Mouse (Mus musculus) ES-E14 (cell line): ENCODE measurements around the gene Trove2. TPM values are rescaled to one million over a fixed set of nuclear protein-coding genes. Genes with fewer than 3 reads are reported as not detected.

Experiments
- DNase-seq: peaks from one replicate; pipeline ENCODE4 v3.0.0-alpha.2; 2013; ENCODE audit warnings: low read depth, low spot score
- H3K27ac ChIP-seq: 2 replicates; pipeline ENCODE4 v1.5.1; 2012; ENCODE audit warnings: low read depth, mild to moderate bottlenecking, low read length, moderate library complexity, mixed read lengths; ENCODE audit not compliant: poor library complexity, insufficient read depth, severe bottlenecking
- H3K36me3 ChIP-seq: 2 replicates; pipeline ENCODE4 v1.6.1; 2012; ENCODE audit warnings: mild to moderate bottlenecking, low read length, moderate library complexity, mixed read lengths; ENCODE audit not compliant: control insufficient read depth, poor library complexity, insufficient read depth, severe bottlenecking
- H3K4me1 ChIP-seq, 2 experiments: fragments of 150-350 bp in 1 of 2; sonication (generic) in 1 of 2; 2 replicates each; pipeline ENCODE4 v1.6.1; 2012; ENCODE audit warnings: low read length in 2 of 2, mild to moderate bottlenecking in 1 of 2, mixed read lengths in 1 of 2; ENCODE audit not compliant: control insufficient read depth in 2 of 2, insufficient read depth in 2 of 2, poor library complexity in 1 of 2
- H3K4me3 ChIP-seq, 2 experiments: fragments of 150-350 bp in 1 of 2; sonication (generic) in 1 of 2; 2 replicates each; pipeline ENCODE4 v1.5.1; 2012; ENCODE audit warnings: low read length in 2 of 2, low read depth in 1 of 2, mild to moderate bottlenecking in 1 of 2, mixed read lengths in 1 of 2; ENCODE audit not compliant: insufficient read depth in 1 of 2, poor library complexity in 1 of 2, severe bottlenecking in 1 of 2
- H3K9ac ChIP-seq: 2 replicates; pipeline ENCODE4 v1.6.1; 2012; ENCODE audit warnings: low read depth, mild to moderate bottlenecking, low read length, mixed read lengths; ENCODE audit not compliant: poor library complexity, insufficient read depth, severe bottlenecking
- H3K9me3 ChIP-seq: fragments of 150-350 bp; sonication (generic); 2 replicates; pipeline ENCODE4 v1.6.1; 2012; ENCODE audit warnings: low read depth, mild to moderate bottlenecking, low read length; ENCODE audit not compliant: control insufficient read depth, insufficient read depth
- CHD2 ChIP-seq: IDR thresholded peaks from 2 replicates; pipeline ENCODE4 v1.6.1; 2014; ENCODE audit warnings: mild to moderate bottlenecking, low read depth, low read length, inconsistent platforms
- HCFC1 ChIP-seq: IDR thresholded peaks from 2 replicates; pipeline ENCODE4 v1.6.1; 2012; ENCODE audit warnings: low read length, inconsistent platforms, borderline replicate concordance; ENCODE audit not compliant: insufficient read depth
- MAFK ChIP-seq: IDR thresholded peaks from 2 replicates; pipeline ENCODE4 v1.6.1; 2014; ENCODE audit warnings: mild to moderate bottlenecking, low read depth, low read length, inconsistent platforms; ENCODE audit not compliant: insufficient read depth
- ZC3H11A ChIP-seq: IDR thresholded peaks from 2 replicates; pipeline ENCODE4 v1.6.1; 2012; ENCODE audit warnings: low read depth, mild to moderate bottlenecking, inconsistent platforms, low read length, borderline replicate concordance
- ZNF384 ChIP-seq: IDR thresholded peaks from 2 replicates; pipeline ENCODE4 v1.6.1; 2012; ENCODE audit warnings: low read depth, low read length, inconsistent platforms
- in situ Hi-C, 2 experiments: fragments of 600-800 bp; cut with MboI; formaldehyde crosslinking; loops; one replicate each; pipeline ENCODE4 v1.15.1; 2025; ENCODE audit warnings: low sequenced_read_pairs in 2 of 2, inconsistent platforms in 1 of 2; ENCODE audit not compliant: unreplicated experiment in 2 of 2
- total RNA-seq: library from RNA; depleted of rRNA; stranded (reverse); fragments of 300-350 nt; gene quantifications from 2 replicates; pipeline ENCODE4 v1.2.3, GENCODE M21; 2012

Gene Trove2
- total RNA-seq, 1 experiment, result 16.8 TPM

- TF ChIP-seq ZNF384 (no peak), CHD2 (no peak), HCFC1 (no peak), MAFK (no peak), ZC3H11A (no peak)
- no peak for DNase-seq
- in situ Hi-C loops, result no loop called here
Observed at GRCm38 (mm10) chr1:143773909-143774308, 3.0 kb downstream of the Trove2 start.

GRCm38 (mm10) chr1:143773082-143773481 lies 3.8 kb downstream of the Trove2 start:
- Histone ChIP-seq H3K9ac (no peak overlapping the region), H3K36me3 (peaks cover 3% of the 10 kb centered on the region; the same call in 1 of the 2 replicates), H3K9me3 (no peaks in the 10 kb centered on the region), H3K4me1 (peaks cover 2 to 4% of the 10 kb centered on the region in 2 experiments; a peak in 3 of 4 replicates), H3K27ac (no peak overlapping the region), H3K4me3 (no peak overlapping the region)
- in situ Hi-C loops, result no loop called here
- TF ChIP-seq HCFC1 (no peak), CHD2 (no peak), ZC3H11A (no peak), MAFK (no peak), ZNF384 (no peak)
- no peak for DNase-seq

More at GRCm38 (mm10) chr1:143773909-143774308, 3.0 kb downstream of the Trove2 start:
- H3K4me3 ChIP-seq, result no peak overlapping the region
- H3K27ac ChIP-seq, result no peak overlapping the region
- H3K9me3 ChIP-seq, result no peaks in the 10 kb centered on the region
- peaks cover 3% of the 10 kb centered on the region; the same call in 1 of the 2 replicates for H3K36me3 ChIP-seq
- peaks cover 2 to 6% of the 10 kb centered on the region in 2 experiments; a peak in 3 of 4 replicates for H3K4me1 ChIP-seq
- H3K9ac ChIP-seq, result no peak overlapping the region

- in situ Hi-C loops, result no loop called here
- no peak overlapping the region for H3K27ac ChIP-seq
- DNase-seq, result no peak
- H3K36me3 ChIP-seq, result peaks cover 6% of the 10 kb centered on the region
- peaks cover 2 to 4% of the 10 kb centered on the region in 2 experiments; a peak in 3 of 4 replicates for H3K4me1 ChIP-seq
- no peaks in the 10 kb centered on the region for H3K9me3 ChIP-seq
- peak overlapping the region; percentile 31 to 56; a peak in 3 of 4 replicates for H3K4me3 ChIP-seq
- no peak for TF ChIP-seq ZC3H11A
- no peak for TF ChIP-seq CHD2
- no peak for TF ChIP-seq MAFK
- no peak for TF ChIP-seq ZNF384
- TF ChIP-seq HCFC1, result no peak
- peak overlapping the region; percentile 78 for H3K9ac ChIP-seq
Observed at GRCm38 (mm10) chr1:143770444-143771109, 6.3 kb downstream of the Trove2 start.

DNA sequence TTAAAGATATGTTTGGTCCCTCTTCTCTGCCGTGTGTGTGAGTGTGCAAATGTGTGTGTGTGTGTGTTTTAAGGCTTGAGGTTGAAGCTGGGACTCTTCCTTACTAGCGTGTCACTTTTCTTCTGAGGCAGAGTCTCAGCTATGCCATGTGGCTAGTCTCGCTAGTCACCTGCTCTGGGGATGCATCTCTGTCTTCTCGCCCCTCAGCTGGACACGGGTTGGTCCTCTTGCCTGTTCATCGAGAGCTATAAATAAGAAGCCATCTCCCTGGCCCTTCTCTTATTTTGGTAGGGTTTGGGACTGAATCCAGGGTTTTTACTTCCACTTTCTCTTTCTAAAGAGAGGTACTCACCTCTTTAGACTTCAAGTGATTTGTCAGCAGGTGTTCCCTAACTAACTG lies 10.6 kb downstream of the Trove2 start:
- no peak overlapping the region for H3K4me3 ChIP-seq
- no peak overlapping the region for H3K9ac ChIP-seq
- TF ChIP-seq CHD2 (no peak), MAFK (no peak), HCFC1 (no peak), ZC3H11A (no peak)
- DNase-seq, result no peak
- H3K27ac ChIP-seq, result no peak overlapping the region
- H3K4me1 ChIP-seq, result peaks cover 2 to 4% of the 10 kb centered on the region in 2 experiments; a peak in 3 of 4 replicates
- no peaks in the 10 kb centered on the region for H3K9me3 ChIP-seq
- peaks cover 9% of the 10 kb centered on the region for H3K36me3 ChIP-seq
- in situ Hi-C loops, result no loop called here
